Mouse (Mus musculus) stomach, postnatal 0 days (tissue): ENCODE results near the gene Sh3bgrl2.

Source experiments
- CTCF ChIP-seq: IDR thresholded peaks from 2 replicates; pipeline ENCODE4 v1.5.1; 2016; ENCODE audit warnings: antibody characterized with exemption, low read depth, mild to moderate bottlenecking, moderate library complexity
- EP300 ChIP-seq: optimal IDR thresholded peaks from 2 replicates; pipeline ENCODE3; 2016; ENCODE audit warnings: antibody characterized with exemption

DNA sequence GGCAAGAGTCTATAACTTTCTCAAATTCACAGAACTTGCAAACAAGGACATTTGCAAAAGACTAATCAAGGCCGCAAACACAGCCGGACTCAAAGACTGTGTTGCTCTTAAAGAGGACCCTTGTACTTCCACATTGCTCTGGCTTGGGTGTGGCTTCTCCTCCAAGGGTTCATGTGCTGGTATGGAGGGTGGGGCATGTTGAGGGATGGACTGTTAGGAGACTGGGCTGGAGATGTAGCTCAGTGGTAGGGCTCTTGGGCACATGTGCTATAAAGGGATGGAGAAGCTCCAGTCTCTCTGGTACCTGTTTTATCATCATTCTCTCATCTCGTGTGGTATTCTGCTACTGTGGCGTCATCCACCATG lies 7.7 kb upstream of the Sh3bgrl2 start:
- TF ChIP-seq CTCF (no peak), EP300 (no peak)
